Mouse (Mus musculus): ENCODE measurements around the gene Arntl. TPM values are rescaled to one million over a fixed set of nuclear protein-coding genes. Genes with fewer than 3 reads are reported as not detected.

The Arntl gene
- polyA plus RNA-seq, 1 experiment from 2014 or later, result 7.7 TPM

- Histone ChIP-seq H3K27ac (ENCODE audit: low read depth, low read length) (no peak overlapping the region), H3K36me3 (ENCODE audit: control insufficient read depth, insufficient read depth, low read length) (no peaks in the 10 kb centered on the region), H3K4me2 (replicated peaks; ENCODE audit: low read depth, low read length) (no peak overlapping the region), H3K9ac (ENCODE audit: low read depth, low read length) (no peak overlapping the region), H3K9me3 (ENCODE audit: control insufficient read depth, low read length) (no peaks in the 10 kb centered on the region), H3K4me3 (ENCODE audit: low read depth, low read length) (no peak overlapping the region), H3K4me1 (replicated peaks; ENCODE audit: control insufficient read depth, insufficient read depth, low read length) (no peaks in the 10 kb centered on the region), H3K27me3 (ENCODE audit: control insufficient read depth, insufficient read depth, low read length) (no peaks in the 10 kb centered on the region)
- no peak for ATAC-seq (ENCODE audit: low FRiP score)
- peak; percentile 27 for DNase-seq (ENCODE audit: low spot score)
- WGBS, result 57% methylated on average over 10 of the region's 10 CpGs
Observed at GRCm38 (mm10) chr7:113197161-113197775, 10.0 kb upstream of the Arntl start.

- Histone ChIP-seq H3K4me1 (replicated peaks; ENCODE audit: control insufficient read depth, insufficient read depth, low read length) (no peaks in the 10 kb centered on the region), H3K9ac (ENCODE audit: low read depth, low read length) (no peak overlapping the region), H3K27me3 (ENCODE audit: control insufficient read depth, insufficient read depth, low read length) (peaks cover 9% of the 10 kb centered on the region; the same call in 1 of the 2 replicates), H3K36me3 (ENCODE audit: control insufficient read depth, insufficient read depth, low read length) (no peaks in the 10 kb centered on the region), H3K27ac (ENCODE audit: low read depth, low read length) (no peak overlapping the region), H3K9me3 (ENCODE audit: control insufficient read depth, low read length) (no peaks in the 10 kb centered on the region), H3K4me2 (replicated peaks; ENCODE audit: low read depth, low read length) (no peak overlapping the region), H3K4me3 (ENCODE audit: low read depth, low read length) (no peak overlapping the region)
- DNase-seq (ENCODE audit: low spot score) (no peak), ATAC-seq (ENCODE audit: low FRiP score) (no peak)
- WGBS, result 50% methylated on average over 3 of the region's 3 CpGs
Observed at GRCm38 (mm10) chr7:113201584-113201983, 5.7 kb upstream of the Arntl start.

- Histone ChIP-seq H3K27me3 (ENCODE audit: control insufficient read depth, insufficient read depth, low read length) (peaks cover 29% of the 10 kb centered on the region), H3K4me2 (replicated peaks; ENCODE audit: low read depth, low read length) (peak overlapping the region; percentile 95), H3K36me3 (ENCODE audit: control insufficient read depth, insufficient read depth, low read length) (no peaks in the 10 kb centered on the region), H3K9ac (ENCODE audit: low read depth, low read length) (peak overlapping the region; percentile 61), H3K4me1 (replicated peaks; ENCODE audit: control insufficient read depth, insufficient read depth, low read length) (peaks cover 6% of the 10 kb centered on the region), H3K4me3 (ENCODE audit: low read depth, low read length) (peak overlapping the region; percentile 79), H3K9me3 (ENCODE audit: control insufficient read depth, low read length) (no peaks in the 10 kb centered on the region), H3K27ac (ENCODE audit: low read depth, low read length) (peak overlapping the region; percentile 68)
- 1% methylated on average over 76 of the region's 98 CpGs for WGBS
- peak; percentile 74 for ATAC-seq (ENCODE audit: low FRiP score)
- DNase-seq (ENCODE audit: low spot score), result peak; percentile 57
Observed at GRCm38 (mm10) chr7:113207471-113208387, 464 bp downstream of the Arntl start.

- no peak for ATAC-seq (ENCODE audit: low FRiP score)
- peak; percentile 54 for DNase-seq (ENCODE audit: low spot score)
- WGBS, result 1% methylated on average over 19 of the region's 19 CpGs
- Histone ChIP-seq H3K9me3 (ENCODE audit: control insufficient read depth, low read length) (no peaks in the 10 kb centered on the region), H3K27me3 (ENCODE audit: control insufficient read depth, insufficient read depth, low read length) (peaks cover 29% of the 10 kb centered on the region), H3K4me1 (replicated peaks; ENCODE audit: control insufficient read depth, insufficient read depth, low read length) (peaks cover 6% of the 10 kb centered on the region), H3K4me2 (replicated peaks; ENCODE audit: low read depth, low read length) (peak overlapping the region; percentile 95), H3K9ac (ENCODE audit: low read depth, low read length) (no peak overlapping the region; the same call in 1 of the 2 replicates), H3K27ac (ENCODE audit: low read depth, low read length) (no peak overlapping the region), H3K4me3 (ENCODE audit: low read depth, low read length) (peak overlapping the region; percentile 79), H3K36me3 (ENCODE audit: control insufficient read depth, insufficient read depth, low read length) (no peaks in the 10 kb centered on the region)
Observed at GRCm38 (mm10) chr7:113208388-113208753, 1.1 kb downstream of the Arntl start.

- Histone ChIP-seq H3K9ac (ENCODE audit: low read depth, low read length) (no peak overlapping the region), H3K4me2 (replicated peaks; ENCODE audit: low read depth, low read length) (no peak overlapping the region), H3K9me3 (ENCODE audit: control insufficient read depth, low read length) (no peaks in the 10 kb centered on the region), H3K27ac (ENCODE audit: low read depth, low read length) (no peak overlapping the region), H3K4me3 (ENCODE audit: low read depth, low read length) (no peak overlapping the region), H3K27me3 (ENCODE audit: control insufficient read depth, insufficient read depth, low read length) (peaks cover 27% of the 10 kb centered on the region), H3K36me3 (ENCODE audit: control insufficient read depth, insufficient read depth, low read length) (no peaks in the 10 kb centered on the region), H3K4me1 (replicated peaks; ENCODE audit: control insufficient read depth, insufficient read depth, low read length) (peaks cover 6% of the 10 kb centered on the region)
- ATAC-seq (ENCODE audit: low FRiP score) (no peak), DNase-seq (ENCODE audit: low spot score) (no peak)
- 36% methylated on average over 4 of the region's 4 CpGs for WGBS
Observed at GRCm38 (mm10) chr7:113210441-113210840, 3.2 kb downstream of the Arntl start.

GRCm38 (mm10) chr7:113214245-113215169 lies 7.2 kb downstream of the Arntl start:
- Histone ChIP-seq H3K4me1 (replicated peaks; ENCODE audit: control insufficient read depth, insufficient read depth, low read length) (no peaks in the 10 kb centered on the region), H3K36me3 (ENCODE audit: control insufficient read depth, insufficient read depth, low read length) (no peaks in the 10 kb centered on the region), H3K27ac (ENCODE audit: low read depth, low read length) (no peak overlapping the region), H3K4me3 (ENCODE audit: low read depth, low read length) (no peak overlapping the region), H3K4me2 (replicated peaks; ENCODE audit: low read depth, low read length) (no peak overlapping the region), H3K9me3 (ENCODE audit: control insufficient read depth, low read length) (no peaks in the 10 kb centered on the region), H3K27me3 (ENCODE audit: control insufficient read depth, insufficient read depth, low read length) (peaks cover 6% of the 10 kb centered on the region; the same call in 1 of the 2 replicates), H3K9ac (ENCODE audit: low read depth, low read length) (no peak overlapping the region)
- DNase-seq (ENCODE audit: low spot score), result no peak
- ATAC-seq (ENCODE audit: low FRiP score), result no peak
- WGBS, result 49% methylated on average over 6 of the region's 6 CpGs

- Histone ChIP-seq H3K4me3 (ENCODE audit: low read depth, low read length) (no peak overlapping the region), H3K4me2 (replicated peaks; ENCODE audit: low read depth, low read length) (no peak overlapping the region), H3K27me3 (ENCODE audit: control insufficient read depth, insufficient read depth, low read length) (0 out of 2 replicates have a peak, but pooled peaks cover 2% of the 10 kb centered on the region), H3K4me1 (replicated peaks; ENCODE audit: control insufficient read depth, insufficient read depth, low read length) (no peaks in the 10 kb centered on the region), H3K9ac (ENCODE audit: low read depth, low read length) (no peak overlapping the region), H3K36me3 (ENCODE audit: control insufficient read depth, insufficient read depth, low read length) (no peaks in the 10 kb centered on the region), H3K9me3 (ENCODE audit: control insufficient read depth, low read length) (no peaks in the 10 kb centered on the region), H3K27ac (ENCODE audit: low read depth, low read length) (no peak overlapping the region)
- no peak for ATAC-seq (ENCODE audit: low FRiP score)
- 61% methylated on average over 8 of the region's 8 CpGs for WGBS
- no peak for DNase-seq (ENCODE audit: low spot score)
Observed at GRCm38 (mm10) chr7:113216152-113216551, 8.9 kb downstream of the Arntl start.

GRCm38 (mm10) chr7:113219416-113219815 lies 12.2 kb downstream of the Arntl start:
- no peaks in the 10 kb centered on the region for H3K27me3 ChIP-seq (ENCODE audit: control insufficient read depth, insufficient read depth, low read length)
- no peak overlapping the region for H3K4me2 ChIP-seq (replicated peaks; ENCODE audit: low read depth, low read length)
- H3K9ac ChIP-seq (ENCODE audit: low read depth, low read length), result no peak overlapping the region
- no peaks in the 10 kb centered on the region for H3K36me3 ChIP-seq (ENCODE audit: control insufficient read depth, insufficient read depth, low read length)
- ATAC-seq (ENCODE audit: low FRiP score) (no peak), DNase-seq (ENCODE audit: low spot score) (peak; percentile 35)
- no peaks in the 10 kb centered on the region for H3K9me3 ChIP-seq (ENCODE audit: control insufficient read depth, low read length)
- no peak overlapping the region for H3K27ac ChIP-seq (ENCODE audit: low read depth, low read length)
- 74% methylated on average over 13 of the region's 13 CpGs for WGBS
- H3K4me3 ChIP-seq (ENCODE audit: low read depth, low read length), result no peak overlapping the region
- H3K4me1 ChIP-seq (replicated peaks; ENCODE audit: control insufficient read depth, insufficient read depth, low read length), result no peaks in the 10 kb centered on the region
